Mouse (Mus musculus) central nervous system, embryonic 14 days (tissue): Measurements from ENCODE around the gene Cypt15. TPM values are rescaled to one million over a fixed set of nuclear protein-coding genes. Genes with fewer than 3 reads are reported as not detected.

ENCODE experiments used
- polyA plus RNA-seq: library from polyadenylated mRNA; depleted of rRNA; stranded (reverse); fragments of >200 nt; gene quantifications from 2 replicates; pipeline ENCODE4 v1.2.3, GENCODE M21; 2012; rRNA removed

Gene Cypt15
- not detected in 2 replicates for polyA plus RNA-seq

GRCm38 (mm10) chrX:39345967-39346366 lies at the start of gene Cypt15:
TSS of gene Cypt15 (plus strand) at chrX:39346267.

